Mouse (Mus musculus) left cerebral cortex, postnatal 14 days (tissue): ENCODE measurements around the gene Golt1b. TPM values are rescaled to one million over a fixed set of nuclear protein-coding genes. Genes with fewer than 3 reads are reported as not detected.

Experiments
- total RNA-seq, 2 experiments: library from RNA; stranded (reverse); gene quantifications; 2 replicates each; pipeline ENCODE4 v1.2.3; 2021

Gene Golt1b
- total RNA-seq, 2 experiments from 2014 or later: 29.0 to 29.5 TPM

Other genes starting within 250 kb of the Golt1b start
- gene Slco1a6, start 178.7 kb upstream of the Golt1b start, total RNA-seq: not detected
- gene Iapp, start 88.8 kb upstream of the Golt1b start, total RNA-seq: not detected
- not detected for gene Slco1a5, start 64.2 kb upstream of the Golt1b start, total RNA-seq
- 10 to 100 TPM; 11.0 to 15.8 TPM for gene Pyroxd1, start 41.6 kb upstream of the Golt1b start, total RNA-seq
- 10 to 100 TPM; 18.6 to 20.2 TPM for gene Recql, start 134 bp upstream of the Golt1b start, total RNA-seq
- 1 to 10 TPM in 1 of 2 experiments, under 1 TPM in 1; 0.92 to 2.1 TPM for gene Spx, start 26.2 kb downstream of the Golt1b start, total RNA-seq
- not detected for gene Gys2, start 85.9 kb downstream of the Golt1b start, total RNA-seq
- gene Ldhb, start 120.7 kb downstream of the Golt1b start, total RNA-seq: 100 to 1,000 TPM; 689 to 743 TPM
- gene Kcnj8, start 184.4 kb downstream of the Golt1b start, total RNA-seq: 1 to 10 TPM; 3.9 to 4.4 TPM